Mouse (Mus musculus) lung, postnatal 25 days (tissue): ENCODE results near the gene Bod1.

Experiments used
- DNase-seq: peaks from one replicate; pipeline ENCODE4 v3.0.0; 2022; ENCODE audit warnings: low spot score

Gene Bod1

DNA sequence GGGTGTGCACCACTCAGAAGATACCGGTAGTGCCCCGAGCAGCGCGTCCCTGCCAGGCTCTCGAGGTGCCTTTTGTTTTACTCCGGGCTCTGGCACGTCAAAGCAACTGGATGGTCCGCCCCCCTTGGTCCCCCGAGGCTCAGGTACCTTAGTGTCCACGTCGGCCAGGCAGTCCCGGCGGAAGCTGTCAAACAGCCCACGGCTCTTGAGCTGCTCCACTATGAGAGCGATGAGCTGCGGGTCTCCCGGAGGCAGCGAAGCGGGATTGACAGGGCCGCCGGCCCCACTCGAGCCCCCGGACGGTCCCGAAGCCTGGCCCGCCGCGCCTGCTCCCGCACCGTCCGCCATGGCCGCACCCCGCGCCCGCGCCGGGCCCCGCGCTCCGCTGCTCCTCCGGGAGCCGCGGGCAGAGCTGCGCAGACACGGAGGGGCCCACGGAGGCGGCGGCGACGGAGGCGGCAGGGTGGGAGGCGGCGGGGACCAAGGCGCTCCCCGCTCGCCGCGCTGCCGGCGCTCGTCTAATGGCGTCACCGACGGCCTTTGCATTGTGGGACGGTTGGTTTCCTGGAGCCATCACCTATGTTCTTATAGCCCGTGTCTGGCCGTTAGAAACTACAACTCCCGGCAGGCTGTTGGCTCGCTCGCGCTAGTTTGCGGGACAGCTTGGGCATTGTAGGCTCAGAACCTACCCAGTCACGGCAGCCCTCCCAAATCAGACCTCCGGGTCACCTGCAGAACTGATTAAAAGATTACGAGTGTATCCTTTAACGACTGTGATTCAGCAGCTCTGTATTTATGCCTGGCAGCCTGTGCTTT, at the start of gene Bod1:
TSS of gene Bod1 (minus strand) at position 532 of the 816 bp plus-strand sequence.
- DNase-seq, result peak; percentile 96

DNA sequence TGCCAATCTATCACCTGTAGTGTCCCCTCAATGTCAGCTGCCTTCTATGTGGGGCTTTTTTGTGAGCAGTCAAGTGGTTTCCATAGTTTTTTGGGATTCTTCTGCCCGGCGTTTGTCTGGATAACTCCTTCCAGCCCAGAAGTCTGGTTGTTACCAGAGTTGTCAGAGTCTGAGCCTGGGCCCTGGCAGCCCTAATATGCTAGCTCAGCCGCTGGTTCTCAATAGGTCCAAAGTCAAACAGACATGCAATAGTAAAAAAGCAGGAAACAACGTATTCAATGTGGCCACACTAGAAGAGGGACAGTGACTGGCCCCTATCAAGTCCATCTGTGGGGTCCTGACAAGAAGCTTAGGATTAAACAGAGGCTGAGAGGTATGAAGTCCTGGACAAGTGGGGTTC, 47.4 kb upstream of the Bod1 start:
- DNase-seq, result no peak

DNA sequence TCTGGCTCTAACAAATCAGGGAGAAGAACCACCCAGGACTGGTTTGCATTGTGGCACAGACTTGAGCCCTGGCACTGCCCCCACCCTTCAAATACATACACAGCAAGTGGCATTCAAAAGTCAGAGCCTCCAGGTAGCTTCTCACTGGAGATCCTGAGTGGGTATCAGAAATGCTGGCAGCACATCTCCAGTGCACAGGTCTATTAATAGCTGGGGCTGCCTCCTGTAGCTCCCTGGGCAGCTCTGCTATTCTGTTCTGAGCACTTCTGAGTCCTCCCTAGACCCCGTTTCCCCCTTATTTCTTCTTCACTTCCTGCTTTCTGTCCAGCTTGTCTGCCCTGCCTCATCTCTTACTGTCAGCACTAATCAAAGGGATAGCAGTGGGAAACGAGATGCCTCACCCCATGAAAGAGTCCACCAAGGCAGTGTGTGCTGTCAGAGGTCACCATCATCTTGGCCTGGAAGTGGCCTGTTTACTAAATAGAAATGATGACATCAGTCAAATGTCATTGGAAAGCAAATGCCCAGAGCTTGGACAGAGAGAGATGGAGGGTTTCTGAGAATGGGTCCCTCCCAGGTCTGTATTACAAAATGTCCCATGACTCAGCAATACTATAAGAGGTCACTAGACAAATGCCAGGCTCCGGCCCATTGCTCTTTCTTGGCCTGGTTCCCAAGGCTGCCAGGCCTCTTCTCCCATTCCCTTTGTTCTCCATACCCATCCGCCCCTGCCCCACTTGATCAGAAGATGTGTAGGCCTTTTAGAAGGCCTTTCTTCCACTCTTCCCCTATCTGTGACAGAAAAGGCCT, 46.4 kb upstream of the Bod1 start:
- no peak for DNase-seq

DNA sequence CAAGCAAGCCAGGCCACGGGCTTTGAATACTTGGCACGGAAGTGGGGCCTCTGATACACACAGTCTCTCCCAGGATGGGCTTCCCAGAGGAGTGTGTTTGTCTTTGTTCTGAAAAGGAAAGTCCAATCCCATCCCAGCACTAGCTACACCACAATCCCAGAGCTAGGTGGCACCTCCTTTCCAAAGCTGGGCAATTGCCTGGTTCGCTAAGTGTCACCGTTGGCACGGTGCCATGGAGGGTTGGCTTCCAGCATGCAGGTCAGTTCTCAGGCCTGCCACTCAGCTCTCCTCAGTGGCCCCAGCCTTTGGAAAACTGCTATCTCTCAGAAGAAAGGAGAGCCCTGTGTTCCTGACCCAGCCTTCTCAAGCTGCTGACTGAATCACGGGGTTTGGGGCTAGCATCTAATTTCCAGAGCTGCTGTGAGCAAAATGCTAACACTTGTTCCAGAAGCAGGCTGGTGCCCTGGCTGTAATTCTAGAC, 42.0 kb upstream of the Bod1 start:
- peak; percentile 83 for DNase-seq

DNA sequence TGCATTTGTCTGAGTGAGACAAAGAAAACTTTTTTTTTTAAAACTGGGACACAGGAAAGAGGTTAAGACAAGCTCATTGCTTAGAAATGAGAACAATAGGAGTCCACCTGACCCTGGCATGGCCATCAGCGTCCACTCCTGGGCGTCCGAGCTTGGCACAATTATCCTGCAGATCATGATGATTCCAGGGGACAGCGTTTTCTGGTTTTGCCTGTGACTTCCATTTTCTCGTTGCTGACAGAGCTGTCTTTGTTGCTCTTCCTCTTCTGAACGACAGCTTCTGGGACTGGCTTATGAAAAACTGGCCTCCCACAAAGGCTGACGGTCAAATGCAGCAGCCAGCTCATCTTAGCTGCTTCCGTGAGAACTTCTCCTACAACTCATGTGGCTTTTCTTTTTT, 41.4 kb upstream of the Bod1 start:
- DNase-seq, result no peak

DNA sequence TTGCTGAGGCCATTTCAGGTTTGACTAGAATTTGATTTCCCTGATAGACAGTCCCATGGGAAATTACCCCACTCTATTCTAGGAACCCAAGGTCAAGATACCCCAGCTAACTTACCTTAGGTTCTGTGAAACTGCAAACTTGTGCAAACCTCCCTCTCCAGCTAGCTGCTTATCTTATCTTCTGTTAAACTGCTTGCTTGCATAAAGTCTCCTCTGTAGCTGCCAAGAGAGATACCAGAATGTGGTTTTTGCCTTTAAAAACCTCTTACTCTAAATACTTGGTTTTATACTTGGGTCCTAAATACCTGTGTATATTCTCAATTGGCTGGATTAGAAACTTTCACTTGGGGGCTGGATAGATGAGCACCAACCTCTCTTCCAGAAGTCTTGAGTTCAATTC, 36.1 kb upstream of the Bod1 start:
- no peak for DNase-seq

DNA sequence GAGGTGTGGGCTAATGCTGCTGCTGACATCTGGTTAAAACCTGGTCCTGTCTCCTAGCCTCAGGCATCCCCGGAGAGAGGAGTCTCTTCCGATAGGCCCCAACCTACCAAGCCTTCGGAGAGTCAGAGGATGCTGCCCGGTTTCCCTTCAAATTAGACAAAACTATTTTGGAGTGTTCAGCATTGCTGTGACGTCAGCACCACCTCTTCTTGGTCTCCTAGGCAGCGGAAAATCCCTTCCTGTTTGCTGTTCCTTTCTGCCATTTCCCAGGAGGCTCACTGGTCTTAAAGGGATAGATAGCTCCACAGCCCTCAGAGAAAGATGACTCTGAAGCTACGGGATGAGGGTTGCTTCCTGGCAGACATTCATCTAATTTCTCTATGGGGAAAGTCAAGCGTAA, 31.5 kb upstream of the Bod1 start:
- DNase-seq, result no peak

DNA sequence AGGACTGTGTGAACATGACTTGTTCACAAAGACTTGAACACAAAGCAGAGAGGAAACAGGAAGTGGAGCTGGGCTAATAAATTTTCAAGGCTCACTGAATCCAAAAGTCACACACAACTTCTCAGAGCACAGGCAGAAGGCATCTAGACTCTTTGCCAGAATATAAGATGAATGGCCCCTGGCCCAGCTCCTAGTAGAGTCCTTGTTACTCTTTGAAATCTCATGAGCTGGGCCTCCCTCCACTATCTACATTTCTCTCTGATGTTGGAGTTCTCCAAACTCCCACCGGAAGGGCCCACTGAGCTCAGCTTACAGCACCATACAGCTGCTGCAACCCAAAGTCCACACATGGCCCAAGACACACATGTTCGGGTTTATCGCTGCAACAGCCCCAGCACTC, 30.2 kb upstream of the Bod1 start:
- DNase-seq, result no peak

DNA sequence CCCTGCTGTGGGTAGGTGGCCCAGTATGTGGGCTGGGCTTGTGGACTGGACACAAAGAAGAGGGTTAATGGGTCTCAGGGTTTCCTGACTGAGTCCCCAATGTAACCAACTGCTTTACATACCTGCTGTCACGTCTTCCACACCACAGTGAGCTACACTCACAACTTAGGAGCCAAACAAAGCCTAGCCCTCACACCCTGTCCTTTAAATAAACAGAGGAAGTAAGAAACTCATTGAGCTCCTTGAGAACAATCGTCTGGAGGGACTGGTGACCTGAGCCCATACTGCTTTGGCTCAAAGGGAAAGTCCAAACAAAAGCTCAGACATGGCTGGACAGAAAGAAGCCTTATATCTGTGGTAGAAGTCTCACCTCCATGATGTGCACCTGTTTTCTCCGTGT, 27.8 kb upstream of the Bod1 start:
- no peak for DNase-seq

DNA sequence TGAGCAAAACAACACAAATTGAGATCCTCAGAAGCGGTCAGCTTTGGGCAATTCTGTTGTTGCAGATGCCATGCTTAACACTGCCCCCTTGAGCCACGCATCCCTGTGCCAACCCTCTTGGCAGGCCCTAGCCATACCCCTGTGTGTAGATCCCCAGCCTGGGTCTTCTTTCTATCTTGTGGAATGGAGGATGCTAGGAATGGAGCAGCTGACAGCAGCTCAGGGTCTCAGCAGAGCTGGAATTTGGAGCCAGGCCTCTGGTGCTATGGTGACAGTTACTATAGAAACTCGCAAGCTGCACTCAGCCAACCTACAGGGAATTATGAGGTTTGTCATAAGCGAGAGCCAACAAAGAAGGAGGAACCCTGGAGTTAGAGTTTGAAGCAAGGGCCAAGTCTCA, 23.1 kb upstream of the Bod1 start:
- no peak for DNase-seq

DNA sequence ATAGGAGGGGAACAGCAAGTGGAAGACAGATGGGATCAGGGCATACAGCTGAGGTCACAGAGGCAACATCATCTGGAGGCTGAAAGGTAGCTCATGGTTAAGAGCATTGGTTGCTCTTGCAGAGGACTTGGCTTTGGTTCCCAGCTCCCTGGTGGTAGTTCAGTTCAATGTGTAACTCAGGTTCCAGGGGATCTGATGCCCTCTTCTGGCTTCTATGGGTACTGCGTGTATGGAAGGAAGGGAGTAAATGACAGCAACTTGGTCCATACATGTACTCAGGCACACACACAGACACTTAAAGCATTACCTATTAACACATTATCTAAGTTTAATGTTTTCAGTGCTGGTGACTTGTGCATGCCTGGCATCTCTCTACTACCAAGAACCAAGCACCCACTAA, 22.4 kb upstream of the Bod1 start:
- DNase-seq, result no peak

DNA sequence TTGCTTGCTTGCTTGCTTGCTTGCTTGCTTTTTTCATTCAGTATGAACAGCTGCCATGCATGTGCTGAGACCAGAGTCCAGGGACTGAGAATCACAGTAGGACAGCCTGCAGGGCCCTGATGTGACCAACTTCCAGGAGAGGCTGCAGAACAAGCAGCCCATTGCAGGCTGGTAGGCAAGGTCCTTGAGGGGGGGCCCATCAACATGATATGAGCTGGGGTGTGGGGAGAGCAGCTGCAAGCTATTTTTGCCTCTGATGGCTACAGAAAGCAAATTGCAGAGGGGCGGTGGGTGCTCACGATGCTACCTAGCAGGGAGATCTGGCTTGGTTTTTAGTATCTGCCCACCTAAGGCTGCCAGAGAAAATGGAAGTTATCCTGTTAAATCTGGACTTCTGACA, 21.6 kb upstream of the Bod1 start:
- DNase-seq, result no peak

DNA sequence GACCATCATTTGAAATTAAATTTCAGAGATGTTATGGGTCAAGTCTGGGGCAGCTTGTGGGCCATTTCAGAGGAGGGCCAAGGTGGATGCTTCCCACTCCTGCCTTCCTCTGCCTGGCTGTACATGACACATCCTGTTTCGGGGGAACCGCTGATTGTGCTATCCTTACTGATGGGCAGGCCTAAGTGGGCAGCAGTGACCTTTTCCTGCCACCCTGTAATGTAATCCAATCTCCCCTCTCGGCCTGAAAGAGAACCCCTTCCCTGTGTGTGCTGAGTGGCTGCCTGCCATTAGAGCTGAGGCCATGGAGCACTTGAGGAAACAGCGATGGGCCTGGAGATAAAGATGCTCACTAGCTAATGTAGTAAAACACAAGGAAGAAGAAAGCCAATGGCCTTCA, 17.3 kb upstream of the Bod1 start:
- no peak for DNase-seq

DNA sequence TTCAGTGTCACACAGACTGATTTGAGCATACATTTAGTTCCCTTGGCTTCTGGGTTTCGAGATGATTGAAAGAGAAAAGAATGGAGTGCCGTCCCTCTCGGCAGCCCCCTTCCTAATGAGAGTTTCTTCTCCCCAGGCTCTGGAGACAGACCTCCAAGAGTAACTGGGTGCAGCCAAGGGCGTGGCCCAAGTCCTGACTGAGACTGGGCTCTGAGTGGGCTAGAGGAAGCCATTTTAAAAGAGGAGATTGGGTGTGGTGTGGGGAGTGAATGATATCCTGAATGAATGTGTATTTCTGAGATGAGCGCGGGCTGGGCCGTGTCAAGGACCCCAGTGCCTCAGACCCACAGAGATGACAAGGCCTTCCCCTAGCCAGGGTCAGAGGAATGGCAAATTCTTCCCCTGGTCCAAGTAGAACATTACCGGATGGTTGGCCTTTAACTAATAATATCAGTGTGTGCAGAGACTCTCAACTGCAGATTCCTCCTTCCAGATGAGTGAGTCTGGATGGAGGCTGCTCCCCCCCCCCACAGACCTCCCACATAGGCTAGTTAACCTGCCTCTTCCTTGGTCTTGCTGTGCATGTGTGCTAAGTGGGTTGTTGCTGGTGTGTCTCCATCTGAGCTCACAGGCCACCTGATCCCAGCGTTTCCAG, 13.4 kb upstream of the Bod1 start:
- no peak for DNase-seq

DNA sequence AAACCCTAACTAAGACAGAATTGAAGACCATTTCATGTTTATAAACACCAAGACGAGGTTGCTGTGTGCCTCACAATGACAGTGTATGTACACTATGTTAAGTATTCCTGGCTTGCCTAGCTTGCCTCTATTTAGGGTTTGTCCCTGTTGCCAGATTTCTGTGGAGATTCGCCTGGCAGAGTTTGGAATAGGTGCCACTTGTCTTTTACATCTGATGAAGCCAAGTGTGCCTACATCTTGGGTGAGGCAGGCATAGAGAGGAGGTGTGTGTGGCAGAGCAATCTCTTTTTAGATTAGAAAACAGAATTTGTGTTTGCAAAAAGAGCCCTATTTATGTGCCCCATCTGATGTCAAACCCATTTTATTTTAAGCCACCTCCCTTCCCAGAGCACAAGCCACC, 12.4 kb upstream of the Bod1 start:
- no peak for DNase-seq

DNA sequence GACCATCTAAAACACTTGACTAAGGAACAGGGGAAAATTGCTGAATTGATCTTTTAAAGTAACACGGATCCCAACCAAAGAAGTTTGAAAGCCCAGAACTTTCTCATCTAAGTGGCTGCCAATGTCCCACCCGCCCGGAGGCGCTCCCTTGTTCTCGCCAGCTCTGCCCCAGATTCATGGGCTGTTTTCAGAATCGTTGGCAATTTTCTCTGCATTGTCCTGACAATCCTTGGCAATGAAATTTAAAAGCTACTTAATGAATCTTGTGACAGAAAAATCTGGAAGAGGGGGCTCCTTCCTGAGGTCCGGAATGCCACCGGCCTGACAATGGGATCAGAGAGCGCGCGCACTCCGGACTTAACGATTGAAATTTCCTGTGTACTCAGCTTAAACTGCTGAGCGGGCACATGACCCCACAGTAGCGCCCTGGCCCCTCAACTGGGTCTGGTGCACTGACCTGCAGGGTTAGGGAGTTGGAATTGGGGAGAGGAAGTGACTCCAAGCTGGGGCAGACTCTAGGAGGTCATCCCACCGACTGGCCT, 8.2 kb upstream of the Bod1 start:
- no peak for DNase-seq

DNA sequence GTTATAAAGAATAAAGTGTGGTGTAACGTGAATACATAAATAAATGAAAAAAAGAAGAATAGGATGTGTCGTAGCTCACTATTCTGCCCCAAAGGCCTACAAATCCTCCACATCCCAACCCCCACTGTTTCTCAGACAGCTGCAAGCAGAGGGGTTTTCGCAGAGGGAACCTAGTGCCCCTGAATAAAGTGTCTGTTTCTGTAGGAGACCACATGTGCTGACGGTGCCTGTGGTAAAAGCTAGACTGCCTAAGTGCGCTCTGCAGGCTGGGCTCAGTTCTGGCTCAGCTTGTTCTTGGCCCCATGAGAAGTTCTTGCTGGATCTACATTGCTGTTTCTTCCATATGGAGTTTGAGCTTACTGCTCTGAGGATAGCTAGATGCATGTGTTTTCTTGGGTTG, 5.6 kb upstream of the Bod1 start:
- no peak for DNase-seq

DNA sequence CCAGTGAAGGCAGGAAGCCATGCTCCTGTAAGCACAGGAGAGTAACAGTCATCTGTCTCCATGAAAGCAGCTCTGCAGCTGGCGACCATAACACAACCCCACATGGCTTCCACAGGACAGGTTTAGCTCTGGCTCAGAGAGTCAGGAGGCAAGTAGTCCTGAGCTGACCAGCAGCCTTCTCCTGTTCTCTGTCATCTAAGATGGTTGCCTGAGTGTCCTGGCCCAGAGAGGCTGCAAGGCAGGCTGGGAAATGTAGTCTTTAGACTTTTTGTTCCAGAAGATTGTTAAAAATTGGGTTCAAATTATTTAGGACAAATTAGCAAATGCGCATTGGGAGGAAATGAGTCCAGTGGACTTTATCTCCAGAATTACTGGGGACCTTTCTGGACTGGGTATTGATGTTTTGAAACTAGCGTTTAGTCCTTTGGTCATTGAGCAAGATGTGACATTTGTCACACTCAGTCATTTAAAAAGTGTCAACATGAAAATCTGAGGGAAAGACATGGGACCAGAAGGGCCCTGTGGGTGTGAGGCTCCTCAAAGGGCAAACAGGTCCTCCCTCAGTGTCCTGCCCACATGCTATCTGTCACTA, 5.1 kb upstream of the Bod1 start:
- no peak for DNase-seq

DNA sequence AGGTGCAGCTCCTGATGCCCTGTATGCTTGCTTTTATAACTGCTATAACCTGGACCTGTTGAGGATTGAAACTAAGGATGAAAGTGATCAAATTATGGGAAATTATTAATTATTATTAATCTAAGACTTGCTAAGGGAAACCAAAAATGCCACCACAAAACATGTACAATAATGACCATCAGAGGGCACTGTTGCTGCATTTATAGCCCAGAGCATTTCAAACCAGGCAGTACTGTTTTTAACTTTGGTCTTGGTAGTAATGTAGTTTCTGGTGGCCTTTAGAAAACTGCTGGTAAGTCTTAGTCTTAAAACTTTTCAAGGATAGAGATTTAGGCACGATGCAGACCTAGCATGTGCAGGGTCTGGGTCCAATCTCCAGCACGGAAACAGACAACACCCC, 3.7 kb upstream of the Bod1 start:
- DNase-seq, result peak; percentile 77

DNA sequence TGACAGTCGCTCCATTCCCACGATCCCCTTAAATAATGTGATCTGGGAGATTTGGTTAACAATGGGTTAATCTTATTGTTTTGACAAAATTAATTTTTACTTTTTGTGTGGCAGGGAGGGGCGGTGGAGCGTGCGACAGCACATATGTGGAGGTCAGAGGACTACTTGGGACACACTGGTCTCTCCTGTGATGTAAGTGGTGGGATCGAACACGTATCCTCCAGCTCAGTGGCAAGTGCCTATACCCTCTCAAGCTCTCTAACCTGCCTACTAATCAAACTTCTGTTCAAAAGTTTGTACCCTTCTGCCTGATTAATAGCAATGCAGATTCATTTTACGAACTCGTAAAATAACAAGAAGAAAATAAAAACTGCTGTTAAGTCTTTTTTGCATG, 482 bp upstream of the Bod1 start:
- DNase-seq, result no peak

DNA sequence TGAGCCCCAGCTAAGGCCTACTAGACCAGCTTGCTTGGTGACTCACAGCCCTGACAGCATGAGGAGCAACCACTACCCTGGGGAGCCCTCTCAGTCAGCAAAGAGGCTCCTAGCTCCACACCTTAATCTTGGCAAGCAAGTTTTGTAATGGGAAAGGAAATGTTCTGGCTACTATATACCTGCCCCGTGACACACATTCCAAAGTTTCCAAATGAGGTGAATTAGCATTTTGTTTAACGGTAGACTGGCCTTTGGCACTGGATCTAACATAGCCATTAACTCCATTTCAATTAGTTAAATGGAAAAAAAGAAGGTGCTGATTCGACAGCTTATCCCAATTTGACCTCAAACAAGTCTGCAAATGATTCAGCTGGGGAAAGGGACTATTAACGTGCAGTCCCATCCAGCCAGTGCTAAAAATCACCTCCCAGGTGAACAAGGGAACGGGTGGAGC, 1.2 kb downstream of the Bod1 start:
- DNase-seq, result no peak
